Mouse (Mus musculus) inflammation-experienced regulatory T-cells (primary cell): ENCODE data around the gene Dcaf12. TPM values are rescaled to one million over a fixed set of nuclear protein-coding genes. Genes with fewer than 3 reads are reported as not detected.

ENCODE experiments used
- polyA plus RNA-seq, 2 experiments: library from polyadenylated mRNA; unstranded; fragments of 100-300 nt; shearing (Covaris generic); gene quantifications; one replicate each; pipeline ENCODE4 v1.2.1; 2017

Gene Dcaf12
- 10 to 100 TPM; 66.3 to 94.5 TPM for polyA plus RNA-seq

DNA sequence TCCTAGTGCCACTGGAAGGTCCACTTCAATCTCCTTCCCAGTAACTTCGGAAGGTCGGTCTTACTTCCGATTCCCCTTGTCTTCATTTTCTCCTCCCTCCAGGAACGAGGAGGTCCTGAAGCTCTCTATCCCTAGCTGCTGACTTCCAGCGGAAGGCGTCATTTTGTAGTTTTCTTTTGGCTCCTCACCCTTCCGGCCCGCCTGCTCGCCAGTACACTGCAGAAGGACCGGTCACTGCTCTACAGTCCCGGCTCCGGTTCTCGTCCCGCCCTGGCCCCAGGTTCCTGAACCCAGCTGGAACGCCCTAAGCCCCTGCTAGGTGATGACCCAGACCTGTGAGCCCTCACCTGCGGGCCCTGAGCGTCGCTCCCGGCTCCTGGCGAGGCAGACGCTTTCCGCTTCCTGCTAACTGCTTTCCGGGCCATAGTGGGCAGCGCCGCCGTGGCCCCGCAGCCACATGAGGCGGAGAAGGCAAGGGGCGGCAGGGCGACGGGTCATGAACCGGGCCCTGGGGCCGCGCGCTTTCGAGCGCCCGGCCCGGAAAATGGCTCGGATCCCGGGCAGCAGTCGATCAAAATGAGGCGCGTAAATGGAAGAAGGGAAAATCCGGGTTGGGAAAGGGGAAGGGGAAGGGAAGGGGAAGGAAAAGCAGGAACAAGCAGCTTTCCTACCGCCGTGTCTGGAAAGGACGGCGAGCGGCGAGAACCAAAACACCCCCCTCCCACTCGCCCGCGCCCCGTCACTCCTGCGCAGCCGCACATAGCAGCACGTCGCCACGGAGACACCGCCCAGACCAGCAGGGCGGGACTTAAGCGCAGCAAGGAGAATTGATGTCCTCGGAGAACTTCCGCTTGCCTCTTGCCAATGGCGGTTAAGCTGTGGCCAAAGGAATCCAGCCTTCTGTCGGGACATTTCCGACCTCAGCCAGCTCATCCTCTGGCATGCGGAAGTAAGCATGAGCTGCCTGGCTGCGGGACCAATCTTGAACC is at the start of gene Dcaf12:
Gene Dcaf12 (minus strand): TSS at position 749 of the 989 bp plus-strand sequence.

DNA sequence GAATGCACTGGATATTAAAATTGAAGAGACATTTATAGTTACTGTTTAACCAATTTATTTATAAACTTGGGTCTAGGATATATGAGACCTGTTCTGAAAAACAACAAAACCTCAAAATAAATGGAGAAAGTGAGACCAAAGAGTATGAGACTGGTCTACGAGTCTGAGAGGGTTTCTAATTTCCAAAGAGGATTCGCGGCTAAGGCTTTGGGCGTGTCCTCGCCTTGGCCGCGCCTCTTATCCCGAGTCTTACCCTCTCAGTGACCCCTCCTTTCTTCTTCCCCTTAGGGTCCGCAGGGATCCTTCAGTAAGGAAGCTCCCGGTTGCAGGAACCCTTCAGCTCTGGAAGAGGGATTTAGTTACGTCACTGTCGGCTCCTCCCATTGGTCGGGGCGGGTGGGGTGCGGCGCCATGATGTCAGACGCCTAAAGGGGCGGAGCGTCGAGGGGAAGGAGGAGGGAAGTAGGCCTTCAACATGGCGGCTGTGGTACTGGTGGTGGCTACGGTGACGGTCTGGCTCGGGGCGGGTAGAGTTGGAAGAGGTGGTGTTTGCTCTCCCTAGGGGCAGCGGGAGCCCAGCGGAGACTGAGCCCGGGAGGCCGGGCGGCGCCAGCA is 34.0 kb upstream of the Dcaf12 start, which contains the start of gene Ubap1:
Gene Ubap1 (plus strand): TSS at position 413 of the 615 bp plus-strand sequence.

DNA sequence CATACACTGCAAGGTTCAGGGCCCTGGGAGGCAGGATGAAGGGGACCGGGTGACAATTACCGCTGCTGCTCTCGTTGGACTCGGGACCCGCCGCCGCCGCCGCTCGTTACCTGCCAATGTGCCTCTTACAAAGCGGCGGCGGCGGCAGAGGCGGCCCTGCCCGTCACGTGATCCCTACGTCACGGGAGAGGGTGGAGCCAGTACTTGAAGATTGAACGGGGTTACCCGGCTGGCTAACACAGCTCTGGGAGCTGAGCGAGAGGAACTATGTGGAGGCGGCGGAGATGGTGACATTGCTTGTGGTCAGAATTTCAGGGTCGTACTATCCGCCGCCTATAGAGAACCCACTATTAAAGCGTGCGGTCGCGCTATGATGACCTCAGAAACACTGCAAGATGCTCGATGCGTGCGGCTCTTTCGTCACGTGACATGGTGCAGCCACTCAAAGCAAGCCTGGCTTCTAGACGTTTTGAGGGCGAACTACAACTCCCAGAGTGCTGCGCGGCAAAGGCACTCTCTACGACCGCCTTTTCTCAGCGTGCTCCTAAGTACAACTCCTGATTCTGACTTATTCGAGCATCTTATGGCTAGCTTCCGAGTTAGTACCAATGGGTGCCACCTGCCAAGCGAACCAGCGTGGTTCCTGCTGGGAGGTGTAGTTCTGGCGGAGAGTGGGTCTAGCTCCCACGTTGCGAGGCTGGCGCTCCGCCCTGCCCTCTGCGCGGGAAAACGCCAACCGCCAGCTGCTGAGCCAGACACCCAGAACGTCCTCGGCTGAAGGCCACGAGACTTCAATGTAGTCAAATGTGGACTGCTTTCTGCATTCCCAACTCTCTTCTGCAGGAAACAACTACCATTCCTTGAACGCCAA is 39.5 kb downstream of the Dcaf12 start, which contains the start of gene Ubap2:
Gene Ubap2 (minus strand): TSS at position 165 of the 871 bp plus-strand sequence.

Other genes starting within 250 kb of the Dcaf12 start
- 10 to 100 TPM; 12.6 to 20.1 TPM for gene Aqp3, start 216.7 kb downstream of the Dcaf12 start, polyA plus RNA-seq
- gene Nol6, start 190.4 kb downstream of the Dcaf12 start, polyA plus RNA-seq = 10 to 100 TPM; 41.8 to 45.2 TPM
- gene Ube2r2, start 179.1 kb downstream of the Dcaf12 start, polyA plus RNA-seq = 100 to 1,000 TPM; 133 to 136 TPM
- gene Ubap2, start 39.7 kb downstream of the Dcaf12 start, polyA plus RNA-seq = 10 to 100 TPM; 52.1 to 66.8 TPM
- gene Ubap1, start 34.1 kb upstream of the Dcaf12 start, polyA plus RNA-seq = 10 to 100 TPM; 76.2 to 83.2 TPM
- 1 to 10 TPM; 1.3 to 3.7 TPM for gene Kif24, start 150.0 kb upstream of the Dcaf12 start, polyA plus RNA-seq
- gene Nudt2, start 150.3 kb upstream of the Dcaf12 start, polyA plus RNA-seq = 10 to 100 TPM; 17.7 to 20.1 TPM
- gene AI464131, start 188.2 kb upstream of the Dcaf12 start, polyA plus RNA-seq = 1 to 10 TPM in 1 of 2 experiments, under 1 TPM in 1; 0.60 to 2.9 TPM
- gene 1110017D15Rik, start 202.4 kb upstream of the Dcaf12 start, polyA plus RNA-seq = not detected